Mouse (Mus musculus): ENCODE results near the gene Axin1.
"Not testable (repeated sequence)": the region's sequence is repeated elsewhere in the genome, so short reads cannot be mapped to it uniquely, and the experiment has no call there.

Axin1 gene

GRCm38 (mm10) chr17:26119766-26120710 is 18.4 kb upstream of the Axin1 start:
- DNase-seq (ENCODE audit: low spot score in 2 of 2) = no peak

DNA sequence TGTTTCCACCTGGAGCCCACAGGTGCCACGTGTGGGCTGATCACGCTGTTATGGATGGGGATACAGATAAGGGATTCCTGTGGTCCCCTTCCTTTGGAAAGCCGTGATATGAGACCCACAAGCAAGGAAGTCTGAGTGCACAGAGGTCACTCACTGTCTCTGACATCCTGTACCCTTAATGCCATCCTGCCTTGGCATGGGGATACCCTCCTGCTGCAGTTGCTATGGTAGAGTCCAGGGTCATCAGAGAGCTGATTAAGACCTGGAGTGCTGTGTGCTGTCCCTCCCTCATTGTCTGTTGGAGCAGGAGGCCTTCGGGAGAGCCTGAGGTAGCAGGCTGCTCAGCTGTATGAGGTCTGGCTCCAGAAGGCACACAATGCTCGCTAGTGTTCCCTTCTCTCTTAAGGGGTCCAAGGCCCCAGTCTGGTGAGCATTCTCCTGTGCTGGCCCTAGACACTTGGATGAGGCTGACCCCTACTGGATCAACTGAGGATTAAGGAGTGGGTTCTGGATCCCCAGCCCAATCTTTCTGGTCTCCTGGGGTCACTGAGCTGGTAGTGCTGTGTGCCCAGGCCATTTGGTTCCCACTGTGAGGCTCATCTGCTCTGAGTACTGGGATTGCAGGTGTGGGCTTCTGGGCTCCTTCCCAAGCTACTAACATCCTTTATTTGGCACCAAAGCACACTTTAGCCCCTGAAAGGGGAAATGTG is 15.9 kb upstream of the Axin1 start:
- DNase-seq (ENCODE audit: low spot score in 2 of 2) = no peak

- peak; percentile 79 to 81 for DNase-seq (ENCODE audit: low spot score in 2 of 2)
Observed at GRCm38 (mm10) chr17:26123267-26123684, 15.2 kb upstream of the Axin1 start, which contains the start of gene Mrpl28. Gene Mrpl28 (plus strand): TSS chr17:26123500.

- DNase-seq (ENCODE audit: low spot score in 2 of 2) = no peak
Observed at GRCm38 (mm10) chr17:26124560-26124959, 13.9 kb upstream of the Axin1 start.

- DNase-seq (ENCODE audit: low spot score in 2 of 2) = no peak
Observed at GRCm38 (mm10) chr17:26125226-26125625, 13.3 kb upstream of the Axin1 start.

DNA sequence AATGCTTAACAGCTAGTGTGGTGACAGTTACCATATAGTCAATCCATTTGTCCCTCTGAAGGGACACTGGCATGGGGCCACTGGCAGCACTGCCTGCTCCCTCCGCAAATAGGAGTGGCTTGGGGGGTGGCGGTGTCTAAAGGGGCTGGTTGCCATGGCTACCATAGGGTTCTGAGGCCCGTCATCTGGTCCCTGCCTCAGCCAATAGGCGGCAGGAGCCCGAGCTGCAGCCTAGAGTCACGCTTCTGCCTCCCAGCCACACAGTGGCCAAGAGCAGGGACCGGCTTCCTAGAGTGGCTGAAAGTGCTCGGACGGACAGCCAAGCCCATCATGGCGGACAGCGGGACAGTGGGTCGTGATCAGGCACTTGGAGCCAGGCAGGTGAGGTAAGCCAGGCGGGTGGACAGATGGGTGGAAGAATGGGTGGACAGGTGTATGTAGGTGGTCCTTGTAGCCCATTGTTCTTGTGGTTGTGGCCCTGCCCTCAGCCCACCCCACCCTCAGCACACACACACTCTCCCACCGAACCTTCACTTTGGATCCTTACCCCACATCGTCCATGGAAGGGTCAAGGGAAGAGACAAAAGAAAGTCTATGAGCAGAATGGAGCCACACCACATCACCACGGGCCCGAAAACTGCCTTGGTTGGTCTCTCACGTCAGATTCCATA is 7.3 kb upstream of the Axin1 start:
- no peak for DNase-seq (ENCODE audit: low spot score in 2 of 2)

DNA sequence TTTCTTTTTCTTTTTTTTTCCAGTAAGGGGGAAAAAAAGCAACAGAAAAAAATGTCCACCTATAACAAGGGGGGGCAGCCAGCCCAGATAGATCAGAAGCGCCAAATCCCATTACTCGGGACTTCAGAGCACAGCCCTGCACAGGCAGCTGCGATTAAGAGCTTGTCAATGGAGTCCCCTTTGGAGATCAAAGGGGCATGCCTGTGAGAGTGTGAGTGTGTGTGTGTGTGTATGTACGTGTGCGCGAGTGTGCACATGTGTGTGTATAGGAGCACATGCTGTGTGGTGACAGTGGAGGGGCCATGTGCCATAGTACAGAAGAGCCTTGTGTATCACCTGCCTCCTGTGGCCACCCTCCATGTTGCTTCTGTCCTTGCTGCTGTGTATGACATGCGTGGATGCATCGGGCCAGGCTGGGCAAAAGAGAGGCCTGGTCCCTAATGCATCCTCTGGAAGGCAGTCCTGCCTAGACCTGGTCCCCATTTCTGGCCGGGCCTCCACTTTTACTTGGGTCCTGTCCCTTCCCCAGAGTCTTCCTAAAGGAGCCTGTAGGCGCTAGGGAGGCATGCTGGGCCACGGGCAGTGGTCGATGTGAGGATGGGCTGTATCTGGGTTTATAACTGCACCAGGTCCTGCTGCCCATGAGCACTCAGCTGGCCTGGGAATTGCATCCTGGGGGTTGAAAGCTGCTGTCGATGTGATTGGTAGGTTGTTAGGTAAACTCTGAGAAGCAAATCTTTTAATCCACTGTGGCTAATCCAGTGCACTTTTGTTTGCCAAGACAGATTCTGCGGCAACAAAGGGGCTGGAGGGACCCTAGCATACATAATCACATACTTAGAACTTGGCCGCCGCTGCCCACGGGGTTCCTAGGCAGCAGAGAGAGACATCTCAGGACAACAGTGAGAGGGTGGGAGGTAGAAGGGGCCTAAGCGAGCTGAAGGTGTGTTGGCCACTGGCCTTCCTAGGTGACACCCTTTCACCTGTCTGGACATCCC is 6.3 kb upstream of the Axin1 start:
- DNase-seq (ENCODE audit: low spot score in 2 of 2) = no peak

DNA sequence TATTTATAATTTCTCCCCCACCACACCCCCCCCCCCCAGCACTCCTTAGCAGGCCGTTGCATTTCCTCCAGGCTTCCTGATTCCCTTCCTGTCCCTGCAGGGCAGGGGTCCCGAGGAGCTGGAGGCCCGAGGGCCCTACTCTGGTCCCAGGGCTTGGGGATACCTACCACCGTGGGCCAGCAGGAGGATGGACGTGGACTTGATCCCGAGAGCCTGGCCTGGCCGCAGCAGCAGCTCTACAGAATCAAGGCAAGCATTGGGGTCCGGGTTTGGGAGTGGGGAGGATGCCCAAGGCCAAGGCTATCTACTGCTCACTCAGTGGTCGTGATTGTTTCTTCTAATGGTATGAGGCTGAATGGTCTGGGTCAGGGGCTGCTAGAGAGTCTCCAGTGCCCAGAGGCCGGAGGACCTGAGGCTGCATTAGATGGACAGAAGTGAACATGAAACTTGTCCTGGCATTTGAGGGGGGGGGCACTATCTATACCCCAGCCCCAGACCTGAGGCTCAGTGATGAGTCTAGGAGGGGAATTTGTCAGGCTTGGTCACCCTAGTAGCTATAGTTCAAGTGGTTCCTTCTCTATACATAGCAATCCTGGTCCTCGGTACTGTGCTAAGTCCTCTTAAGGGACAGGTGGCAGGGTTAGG is 1.3 kb upstream of the Axin1 start:
- no peak for DNase-seq (ENCODE audit: low spot score in 2 of 2)

- no peak for DNase-seq (ENCODE audit: low spot score in 2 of 2)
Observed at GRCm38 (mm10) chr17:26137751-26138130, 747 bp upstream of the Axin1 start.

GRCm38 (mm10) chr17:26138901-26139381 is 453 bp downstream of the Axin1 start:
- no peak for DNase-seq (ENCODE audit: low spot score in 2 of 2)

GRCm38 (mm10) chr17:26142796-26143195 is 4.3 kb downstream of the Axin1 start:
- no peak for DNase-seq (ENCODE audit: low spot score in 2 of 2)

DNA sequence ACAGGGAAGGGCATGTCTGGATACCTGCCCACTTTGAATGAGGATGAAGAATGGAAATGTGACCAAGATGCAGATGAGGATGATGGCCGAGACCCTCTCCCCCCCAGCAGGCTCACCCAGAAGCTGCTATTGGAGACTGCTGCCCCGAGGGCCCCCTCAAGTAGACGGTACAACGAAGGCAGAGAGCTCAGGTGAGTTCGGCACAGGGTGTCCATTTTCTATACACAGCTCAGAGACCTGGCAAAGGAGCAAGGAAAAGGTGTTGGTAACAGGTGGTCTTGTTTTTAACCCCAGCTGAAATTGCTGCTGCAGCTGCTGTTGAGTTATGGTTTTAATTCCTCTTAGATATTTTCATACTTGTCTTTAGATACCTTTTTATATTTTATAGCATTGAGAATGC is 4.9 kb downstream of the Axin1 start:
- DNase-seq (ENCODE audit: low spot score in 2 of 2) = no peak

GRCm38 (mm10) chr17:26149056-26149455 is 10.6 kb downstream of the Axin1 start:
- DNase-seq (ENCODE audit: low spot score in 2 of 2) = no peak

DNA sequence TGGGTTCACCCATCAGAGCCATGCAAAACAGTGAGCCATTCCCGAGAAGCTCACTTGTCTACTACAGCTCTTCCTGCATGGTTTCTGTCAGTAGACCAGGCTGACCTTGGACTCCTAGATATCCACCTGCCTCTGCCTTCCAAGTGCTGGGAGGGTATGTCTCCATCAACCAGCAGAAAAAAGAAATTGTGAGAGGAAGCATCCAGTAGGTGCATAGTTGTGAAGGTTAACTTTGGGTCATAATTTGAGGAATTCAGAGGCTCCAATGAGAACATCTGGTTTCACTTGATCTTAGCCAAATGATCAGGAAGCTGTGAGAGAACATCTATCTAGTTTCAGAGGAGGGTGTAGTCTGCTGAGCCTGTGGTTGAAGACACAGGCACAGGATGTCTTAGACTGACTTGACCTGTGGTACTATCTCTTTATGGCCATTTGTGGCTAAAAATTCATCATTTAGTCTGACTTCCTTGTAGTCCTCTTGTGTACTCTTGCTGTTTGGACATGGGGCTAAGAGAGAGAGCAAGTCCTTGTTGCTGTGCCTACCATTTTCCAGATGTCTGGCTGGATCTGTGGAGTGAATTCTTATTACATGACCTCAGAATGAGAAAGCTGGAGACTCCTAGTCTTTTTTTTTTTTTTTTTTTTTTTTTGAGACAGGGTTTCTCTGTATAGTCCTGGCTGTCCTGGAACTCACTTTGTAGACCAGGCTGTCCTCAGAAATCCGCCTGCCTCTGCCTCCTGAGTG is 13.6 kb downstream of the Axin1 start:
- DNase-seq (ENCODE audit: low spot score in 2 of 2) = no peak

DNA sequence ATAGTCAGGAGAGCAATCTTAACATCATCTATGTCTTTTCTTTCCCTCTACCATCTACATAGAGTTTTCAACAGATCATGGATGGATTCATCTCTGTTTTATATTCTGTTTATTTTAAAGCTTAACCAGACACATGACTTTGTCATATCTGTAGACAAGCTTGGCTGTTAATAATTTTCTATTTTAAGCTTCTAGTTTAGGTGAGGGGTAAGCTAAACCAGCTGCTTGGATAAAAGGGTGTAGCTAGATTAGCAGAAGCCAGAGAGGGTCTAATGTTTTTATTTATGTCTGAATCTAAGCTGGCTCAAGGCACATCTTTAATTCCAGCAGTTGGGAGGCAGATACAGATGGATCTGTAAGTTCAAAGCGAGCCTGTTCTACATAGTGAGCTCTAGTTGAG is 24.2 kb downstream of the Axin1 start:
- DNase-seq (ENCODE audit: low spot score in 2 of 2) = no peak

- DNase-seq (ENCODE audit: low spot score in 2 of 2) = no peak
Observed at GRCm38 (mm10) chr17:26168039-26168438, 29.6 kb downstream of the Axin1 start.

DNA sequence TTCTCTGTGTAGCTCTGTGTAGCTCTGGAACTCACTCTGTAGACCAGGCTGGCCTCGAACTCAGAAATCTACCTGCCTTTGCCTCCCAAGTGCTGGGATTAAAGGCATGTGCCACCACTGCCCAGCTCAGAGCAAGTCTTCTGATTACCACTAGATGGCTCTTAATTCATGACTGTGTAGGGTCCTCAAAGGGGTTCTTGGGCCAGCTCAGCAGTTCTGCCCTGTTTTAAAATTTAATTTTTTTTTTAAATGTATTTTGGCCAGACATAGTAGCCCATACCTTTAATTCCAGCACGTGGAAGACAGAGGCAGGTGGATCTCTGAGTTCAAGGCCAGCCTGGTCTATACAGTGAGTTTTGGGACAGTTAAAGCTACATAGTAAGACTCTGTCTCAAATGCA is 36.8 kb downstream of the Axin1 start:
- DNase-seq (ENCODE audit: low spot score in 2 of 2) = not testable (repeated sequence)

GRCm38 (mm10) chr17:26178611-26179010 is 40.1 kb downstream of the Axin1 start:
- no peak for DNase-seq (ENCODE audit: low spot score in 2 of 2)

GRCm38 (mm10) chr17:26181179-26181578 is 42.7 kb downstream of the Axin1 start:
- no peak for DNase-seq (ENCODE audit: low spot score in 2 of 2)

- no peak for DNase-seq (ENCODE audit: low spot score in 2 of 2)
Observed at GRCm38 (mm10) chr17:26187592-26187991, 49.1 kb downstream of the Axin1 start.

All from frontal cortex, postnatal 25 days (tissue).